Mouse (Mus musculus) spleen, adult 2 months (tissue): ENCODE measurements at regions not wholly inside any gene's neighbourhood (a gene's known extent, or its start where the extent isn't known, plus 50 kb on each side); places are given as distances from the start of the nearest gene placed in this dataset.

Source experiments
- CTCF ChIP-seq: fragments of 200-500 bp; IDR thresholded peaks from 2 replicates; pipeline ENCODE4 v1.5.1; 2011; ENCODE audit warnings: mild to moderate bottlenecking, inconsistent platforms; ENCODE audit not compliant: insufficient read depth, insufficient read length, insufficient replicate concordance; ENCODE audit errors: extremely low read depth
- POLR2A ChIP-seq: fragments of 200-500 bp; IDR thresholded peaks from 2 replicates; pipeline ENCODE4 v1.6.1; 2011; ENCODE audit warnings: low read depth, low read length, inconsistent platforms

DNA sequence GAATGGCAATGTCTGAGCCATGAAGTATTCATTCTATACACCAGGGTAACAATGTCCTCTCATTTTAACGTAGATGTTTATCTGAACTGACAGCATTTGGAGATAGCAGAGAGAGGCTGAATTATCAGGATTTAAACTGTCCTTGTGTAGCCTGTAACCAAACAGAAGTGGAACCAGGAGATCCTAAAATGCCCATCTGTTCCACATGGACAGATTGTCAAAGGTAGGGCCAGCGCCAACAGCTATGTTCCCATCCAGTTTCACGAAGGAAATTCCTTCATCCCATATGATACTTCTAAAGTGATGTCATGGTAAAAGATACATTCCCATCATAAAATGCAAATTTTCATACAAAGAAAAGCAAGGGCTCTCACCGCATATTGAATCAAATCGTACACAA lies 627.0 kb downstream of the Adgrl2 start:
- TF ChIP-seq POLR2A: no peak
- no peak for TF ChIP-seq CTCF
